Comparison of ENCODE assay signal across 18 mouse cellular contexts in the genomic region with DNA sequence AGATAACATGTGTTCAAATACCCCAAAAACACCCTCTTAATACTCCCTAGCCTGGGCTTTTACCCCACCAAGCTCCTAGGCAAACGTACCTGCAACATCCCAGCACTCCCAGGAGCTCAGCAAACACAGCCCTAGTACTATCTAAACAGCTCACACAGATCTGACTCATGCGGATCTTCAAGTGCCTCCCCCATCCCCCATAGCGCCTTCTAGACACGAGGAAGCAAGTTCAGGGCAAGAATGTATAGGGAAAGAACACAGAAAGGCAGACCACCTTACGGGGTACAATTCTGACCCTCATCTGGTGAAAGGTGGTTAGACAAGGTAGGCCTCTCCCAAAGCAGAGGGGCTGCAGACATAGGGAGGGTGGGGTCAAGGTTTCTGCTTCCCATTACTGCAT. TPM values are rescaled to one million over a fixed set of nuclear protein-coding genes. Genes with fewer than 3 reads are reported as not detected.
DNase-seq lines count a peak whose midpoint lies in the region; ATAC-seq and TF ChIP-seq lines count a peak whose summit lies in the region.
"Had no signal": no experiment of that assay in that cellular context is flagged by ENCODE, and none has a peak within 500 bp of the region (broad histone marks: within the 10 kb centered on the region; RNA-seq: fewer than 3 reads in every experiment).

No protein-coding gene starts in this region.

- no peaks in the 10 kb centered on the region for H3K9me3 ChIP-seq in heart, embryonic 10.5 days
- H3K9me3 ChIP-seq in lung, postnatal 0 days (ENCODE audit: low read length): no peaks in the 10 kb centered on the region
- no peaks in the 10 kb centered on the region for H3K9me3 ChIP-seq in intestine, postnatal 0 days (ENCODE audit: control insufficient read depth)
- no peaks in the 10 kb centered on the region for H3K9me3 ChIP-seq in stomach, embryonic 16.5 days (replicated peaks; ENCODE audit: control insufficient read depth, low read length)
- H3K9me3 ChIP-seq in kidney, embryonic 14.5 days (ENCODE audit: control insufficient read depth, low read length): no peaks in the 10 kb centered on the region
- H3K9me3 ChIP-seq: forebrain, embryonic 15.5 days; hindbrain, embryonic 12.5 days; limb, embryonic 15.5 days had no signal

- no peak for DNase-seq in heart, embryonic 10.5 days (ENCODE audit: low spot score)
- no peak for DNase-seq in heart, postnatal 10 days
- DNase-seq in lung, postnatal 0 days (ENCODE audit: low spot score): peak; percentile 71
- DNase-seq in lung, postnatal 14 days: no peak
- DNase-seq in kidney, postnatal 4 days: no peak
- DNase-seq: adrenal gland, adult 8-10 months; B cell, adult 2 months; cerebellum, postnatal 10 days; gastrocnemius, postnatal 14 days; kidney, adult 18-20 months had no signal

- no peak for TF ChIP-seq EP300 in lung, postnatal 0 days (IDR thresholded peaks at IDR 0.05)

- H3K27ac ChIP-seq in heart, embryonic 10.5 days: peak overlapping the region; percentile 69
- no peak overlapping the region for H3K27ac ChIP-seq in lung, postnatal 0 days (ENCODE audit: low read length)
- H3K27ac ChIP-seq in intestine, postnatal 0 days (ENCODE audit: low read depth, low read length): peak overlapping the region; percentile 54; the same call in 1 of the 2 replicates
- H3K27ac ChIP-seq in stomach, embryonic 16.5 days (ENCODE audit: low read length): peak overlapping the region; percentile 26
- H3K27ac ChIP-seq in kidney, embryonic 14.5 days (ENCODE audit: low read depth, low read length): no peak overlapping the region
- H3K27ac ChIP-seq: forebrain, embryonic 15.5 days; limb, embryonic 15.5 days had no signal

- no peaks in the 10 kb centered on the region for H3K27me3 ChIP-seq in heart, embryonic 10.5 days (ENCODE audit: insufficient read depth, poor library complexity, severe bottlenecking)
- no peaks in the 10 kb centered on the region for H3K27me3 ChIP-seq in lung, postnatal 0 days (replicated peaks; ENCODE audit: insufficient read depth, low read length)
- no peaks in the 10 kb centered on the region for H3K27me3 ChIP-seq in intestine, postnatal 0 days (replicated peaks; ENCODE audit: control insufficient read depth, insufficient read depth, low read length)
- no peaks in the 10 kb centered on the region for H3K27me3 ChIP-seq in stomach, embryonic 16.5 days (ENCODE audit: control insufficient read depth, insufficient read depth, low read length)
- no peaks in the 10 kb centered on the region for H3K27me3 ChIP-seq in kidney, embryonic 14.5 days (ENCODE audit: control insufficient read depth, insufficient read depth, low read length)
- H3K27me3 ChIP-seq: forebrain, embryonic 15.5 days; hindbrain, embryonic 12.5 days; limb, embryonic 15.5 days had no signal

- H3K36me3 ChIP-seq in heart, embryonic 10.5 days: 0 out of 2 replicates have a peak, but pooled peaks cover 2% of the 10 kb centered on the region
- H3K36me3 ChIP-seq in lung, postnatal 0 days (ENCODE audit: insufficient read depth, low read length): no peaks in the 10 kb centered on the region
- H3K36me3 ChIP-seq in intestine, postnatal 0 days (ENCODE audit: control insufficient read depth, insufficient read depth): no peaks in the 10 kb centered on the region
- H3K36me3 ChIP-seq in stomach, embryonic 16.5 days (ENCODE audit: control insufficient read depth, insufficient read depth, low read length): no peaks in the 10 kb centered on the region
- no peaks in the 10 kb centered on the region for H3K36me3 ChIP-seq in kidney, embryonic 14.5 days (ENCODE audit: control insufficient read depth, insufficient read depth, low read length)
- H3K36me3 ChIP-seq: forebrain, embryonic 15.5 days; hindbrain, embryonic 12.5 days; limb, embryonic 15.5 days had no signal

- intact Hi-C loops in heart, postnatal 10 days (cut with DNase I): loop anchor here (10.0 kb wide), 1 partner anchor 151 kb away; no protein-coding TSS in a partner anchor

- ATAC-seq in lung, postnatal 0 days: peak; percentile 55
- peak; percentile 72 for ATAC-seq in intestine, postnatal 0 days
- ATAC-seq in stomach, embryonic 16.5 days (ENCODE audit: insufficient read depth, low FRiP score): peak; percentile 63; the same call in 1 of the 2 replicates
- no peak for ATAC-seq in kidney, embryonic 14.5 days (ENCODE audit: low FRiP score, low TSS enrichment)
- ATAC-seq: forebrain, embryonic 15.5 days; midbrain, embryonic 16.5 days had no signal

- 22% methylated on average over 5 of the region's 5 CpGs for WGBS in heart, embryonic 10.5 days
- 16% methylated on average over 5 of the region's 5 CpGs for WGBS in lung, postnatal 0 days
- WGBS in intestine, postnatal 0 days: 14% methylated on average over 5 of the region's 5 CpGs
- WGBS in stomach, embryonic 16.5 days: 20% methylated on average over 5 of the region's 5 CpGs
- WGBS in kidney, embryonic 14.5 days: 38% methylated on average over 5 of the region's 5 CpGs

- peaks cover 69% of the 10 kb centered on the region for H3K4me1 ChIP-seq in heart, embryonic 10.5 days
- 0 out of 2 replicates have a peak, but pooled peaks cover 12% of the 10 kb centered on the region for H3K4me1 ChIP-seq in lung, postnatal 0 days (ENCODE audit: insufficient read depth, low read depth, low read length)
- H3K4me1 ChIP-seq in intestine, postnatal 0 days (replicated peaks; ENCODE audit: control insufficient read depth, insufficient read depth, low read length): peaks cover 13% of the 10 kb centered on the region
- H3K4me1 ChIP-seq in stomach, embryonic 16.5 days (ENCODE audit: control insufficient read depth, insufficient read depth, low read length): 0 out of 2 replicates have a peak, but pooled peaks cover under 1% of the 10 kb centered on the region
- peaks cover 4% of the 10 kb centered on the region for H3K4me1 ChIP-seq in kidney, embryonic 14.5 days (ENCODE audit: control insufficient read depth, insufficient read depth, low read length)

- no peak overlapping the region for H3K4me2 ChIP-seq in lung, postnatal 0 days (replicated peaks; ENCODE audit: low read depth, low read length)
- H3K4me2 ChIP-seq in intestine, postnatal 0 days (replicated peaks; ENCODE audit: low read depth): peak overlapping the region; percentile 13; the same call in 1 of the 2 replicates
- no peak overlapping the region for H3K4me2 ChIP-seq in stomach, embryonic 16.5 days (ENCODE audit: low read depth, low read length)
- no peak overlapping the region for H3K4me2 ChIP-seq in kidney, embryonic 14.5 days (replicated peaks; ENCODE audit: low read depth, low read length)
- H3K4me2 ChIP-seq: forebrain, embryonic 15.5 days; hindbrain, embryonic 12.5 days; limb, embryonic 15.5 days had no signal

- TF ChIP-seq CTCF in lung, postnatal 0 days (IDR thresholded peaks at IDR 0.05): no peak
- no peak for TF ChIP-seq CTCF in intestine, postnatal 0 days (IDR thresholded peaks at IDR 0.05; ENCODE audit: low read depth)

- no peak overlapping the region for H3K4me3 ChIP-seq in heart, embryonic 10.5 days
- no peak overlapping the region for H3K4me3 ChIP-seq in lung, postnatal 0 days (ENCODE audit: low read depth, low read length)
- H3K4me3 ChIP-seq in intestine, postnatal 0 days (ENCODE audit: low read depth, low read length): no peak overlapping the region
- H3K4me3 ChIP-seq in stomach, embryonic 16.5 days (replicated peaks; ENCODE audit: low read length): no peak overlapping the region
- H3K4me3 ChIP-seq in kidney, embryonic 14.5 days (ENCODE audit: low read length): no peak overlapping the region
- H3K4me3 ChIP-seq: forebrain, embryonic 15.5 days; hindbrain, embryonic 12.5 days; limb, embryonic 15.5 days had no signal

- no peak overlapping the region for H3K9ac ChIP-seq in lung, postnatal 0 days (replicated peaks; ENCODE audit: low read depth)
- no peak overlapping the region for H3K9ac ChIP-seq in intestine, postnatal 0 days (ENCODE audit: low read depth, low read length)
- no peak overlapping the region for H3K9ac ChIP-seq in stomach, embryonic 16.5 days (ENCODE audit: low read length)
- H3K9ac ChIP-seq in kidney, embryonic 14.5 days (ENCODE audit: low read depth, low read length): no peak overlapping the region
- H3K9ac ChIP-seq: forebrain, embryonic 15.5 days; hindbrain, embryonic 12.5 days; limb, embryonic 15.5 days had no signal

RNA-seq across cellular contexts. Expression of gene Mybph, which starts 12.8 kb away (rescaled TPM):
- polyA plus RNA-seq in heart, embryonic 10.5 days (2016; fragmentation: Nextera tagmentation; extraction: Ambion mirVana): 0.33 and 0.43 TPM in 2 replicates
- total RNA-seq in heart, postnatal 10 days (2021): under 1 TPM in 1 of 2 experiments, not detected in 1; 0.32 TPM
- 0.18 and 0.38 TPM in 2 replicates for polyA plus RNA-seq in lung, postnatal 0 days (2015; fragmentation: Nextera tagmentation; extraction: Ambion mirVana)
- 0.13 TPM in 1 of 2 replicates, not detected in the other for polyA plus RNA-seq in intestine, postnatal 0 days (2015; fragmentation: Nextera tagmentation; extraction: Ambion mirVana)
- 0.35 and 9.0 TPM in 2 replicates for polyA plus RNA-seq in stomach, embryonic 16.5 days (2015; fragmentation: Nextera tagmentation; extraction: Ambion mirVana)
- polyA plus RNA-seq in kidney, embryonic 14.5 days (2014; fragmentation: Nextera tagmentation; extraction: Ambion mirVana): 0.27 and 0.36 TPM in 2 replicates
- polyA plus RNA-seq: forebrain, embryonic 15.5 days had no signal

RNA-seq across cellular contexts. Expression of gene Chil1, which starts 24.1 kb away (rescaled TPM):
- polyA plus RNA-seq in heart, embryonic 10.5 days (2016; fragmentation: Nextera tagmentation; extraction: Ambion mirVana): 0.87 and 1.1 TPM in 2 replicates
- total RNA-seq in heart, postnatal 10 days (2021): under 1 TPM; 0.53 to 0.55 TPM
- 550 and 782 TPM in 2 replicates for polyA plus RNA-seq in lung, postnatal 0 days (2015; fragmentation: Nextera tagmentation; extraction: Ambion mirVana)
- 0.50 and 0.99 TPM in 2 replicates for polyA plus RNA-seq in intestine, postnatal 0 days (2015; fragmentation: Nextera tagmentation; extraction: Ambion mirVana)
- polyA plus RNA-seq in stomach, embryonic 16.5 days (2015; fragmentation: Nextera tagmentation; extraction: Ambion mirVana): 3.6 and 4.9 TPM in 2 replicates
- polyA plus RNA-seq in kidney, embryonic 14.5 days (2014; fragmentation: Nextera tagmentation; extraction: Ambion mirVana): 0.57 and 1.6 TPM in 2 replicates

RNA-seq across cellular contexts. Expression of gene Adora1, which starts 29.1 kb away (rescaled TPM):
- polyA plus RNA-seq in heart, embryonic 10.5 days (2016; fragmentation: Nextera tagmentation; extraction: Ambion mirVana): 8.0 and 8.1 TPM in 2 replicates
- 10 to 100 TPM; 12.0 to 19.4 TPM for total RNA-seq in heart, postnatal 10 days (2021)
- 4.8 and 4.9 TPM in 2 replicates for polyA plus RNA-seq in lung, postnatal 0 days (2015; fragmentation: Nextera tagmentation; extraction: Ambion mirVana)
- polyA plus RNA-seq in intestine, postnatal 0 days (2015; fragmentation: Nextera tagmentation; extraction: Ambion mirVana): 2.2 and 2.4 TPM in 2 replicates
- polyA plus RNA-seq in stomach, embryonic 16.5 days (2015; fragmentation: Nextera tagmentation; extraction: Ambion mirVana): 15.3 and 22.3 TPM in 2 replicates
- polyA plus RNA-seq in kidney, embryonic 14.5 days (2014; fragmentation: Nextera tagmentation; extraction: Ambion mirVana): 3.2 TPM in 2 replicates
- total RNA-seq: megakaryocyte, adult 5-6 weeks had no signal

Comparison
In these comparisons a context has a peak if more than half of its experiments do, and no peak if none do; other contexts are left out.
1. H3K27ac ChIP-seq: peak in heart, embryonic 10.5 days (single experiment), intestine, postnatal 0 days (single experiment) and stomach, embryonic 16.5 days (single experiment); none in lung, postnatal 0 days (single experiment) and kidney, embryonic 14.5 days (single experiment).
2. RNA of gene Chil1, which starts 24.1 kb away (polyA plus RNA-seq): 550 to 782 TPM in lung, postnatal 0 days; 3.6 to 4.9 TPM in stomach, embryonic 16.5 days, 0.57 to 1.6 TPM in kidney, embryonic 14.5 days, 0.87 to 1.1 TPM in heart, embryonic 10.5 days and 0.50 to 0.99 TPM in intestine, postnatal 0 days; every median in the first group is over 10 times any median in the second.